Mouse (Mus musculus): Measurements from ENCODE around the gene A030003K21Rik. TPM values are rescaled to one million over a fixed set of nuclear protein-coding genes. Genes with fewer than 3 reads are reported as not detected.

Gene A030003K21Rik
- total and polyA plus RNA-seq, 3 experiments = not detected

DNA sequence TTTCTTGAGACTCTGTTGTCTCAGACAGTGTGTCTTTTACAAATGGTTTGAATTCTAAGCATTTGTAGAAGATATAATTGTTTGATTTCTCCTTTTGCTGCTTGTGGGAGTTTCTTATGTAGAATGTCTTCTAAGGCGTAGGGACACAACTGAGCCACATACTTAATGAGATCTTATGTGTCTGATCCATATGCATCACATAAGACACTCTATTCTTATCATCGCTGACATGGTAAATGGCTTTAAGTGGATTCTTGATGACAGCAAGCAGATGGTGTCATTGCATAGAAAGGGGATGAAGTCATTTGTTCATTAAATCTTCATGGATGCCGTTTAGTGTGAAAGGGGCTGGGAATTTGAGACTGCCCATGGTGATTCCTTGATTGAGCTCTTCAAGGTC is 37.3 kb downstream of the A030003K21Rik start:
- no peak for DNase-seq

DNA sequence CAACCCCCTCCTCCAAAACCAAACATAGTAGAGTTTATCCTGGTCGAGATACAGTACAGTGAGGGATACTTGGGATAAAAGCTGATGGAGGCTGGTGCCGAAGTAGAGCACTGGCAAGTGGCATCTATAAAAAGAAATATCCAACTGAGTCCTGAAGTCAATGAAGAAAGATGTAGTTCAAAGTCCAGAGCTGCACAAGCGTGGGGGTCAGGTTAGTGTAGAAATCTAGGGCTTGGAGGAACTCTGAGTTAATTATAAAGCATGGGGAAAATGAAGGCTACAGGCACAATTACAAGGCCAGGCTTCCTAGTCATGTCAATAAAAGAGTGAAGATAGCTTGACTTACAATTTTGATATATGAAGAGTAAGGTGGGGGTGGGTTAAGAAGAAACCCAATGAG is 42.0 kb downstream of the A030003K21Rik start:
- no peak for DNase-seq

DNA sequence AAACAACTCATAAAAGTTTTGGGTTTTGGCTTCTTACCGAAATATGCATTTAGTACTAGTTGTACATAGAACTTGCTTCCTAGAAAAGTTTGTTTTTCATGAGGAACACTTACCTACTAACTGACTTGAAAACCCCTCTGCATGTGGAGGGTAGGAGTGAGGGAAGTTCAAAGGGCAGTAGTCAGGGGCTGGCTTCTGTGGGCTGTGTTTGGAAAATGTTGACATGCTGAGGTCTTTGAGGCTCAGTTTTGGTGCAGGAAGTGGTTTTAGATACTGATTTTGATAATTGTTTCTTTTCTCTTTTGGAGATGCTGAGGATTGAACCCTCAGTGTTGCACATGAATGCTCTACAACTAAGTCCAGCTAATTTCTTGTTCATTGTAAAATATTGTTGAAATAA is 42.6 kb downstream of the A030003K21Rik start:
- no peak for DNase-seq

GRCm38 (mm10) chr1:82893269-82893668 is 49.9 kb downstream of the A030003K21Rik start:
- DNase-seq = no peak

Other genes with a start within 250 kb of the A030003K21Rik start
- gene Mff, start 218.5 kb downstream of the A030003K21Rik start, total RNA-seq (2021) = 100 to 1,000 TPM; 133 to 135 TPM
- gene Mff, start 218.5 kb downstream of the A030003K21Rik start, polyA plus RNA-seq (2012; rRNA removed) = 242 and 318 TPM in 2 replicates
- not detected for gene Tm4sf20, start 174.9 kb downstream of the A030003K21Rik start, total RNA-seq (2021)
- gene Tm4sf20, start 174.9 kb downstream of the A030003K21Rik start, polyA plus RNA-seq (2012; rRNA removed) = not detected in 2 replicates
- not detected for gene Gm47791, start 172.1 kb downstream of the A030003K21Rik start, total RNA-seq (2021)
- not detected in 2 replicates for gene Gm47791, start 172.1 kb downstream of the A030003K21Rik start, polyA plus RNA-seq (2012; rRNA removed)
- gene Agfg1, start 103.9 kb downstream of the A030003K21Rik start, total RNA-seq (2021) = 10 to 100 TPM; 52.7 to 54.5 TPM
- 25.7 and 33.3 TPM in 2 replicates for gene Agfg1, start 103.9 kb downstream of the A030003K21Rik start, polyA plus RNA-seq (2012; rRNA removed)
- not detected for gene A030005L19Rik, start 30.1 kb downstream of the A030003K21Rik start, total RNA-seq (2021)
- 0.13 and 0.38 TPM in 2 replicates for gene A030005L19Rik, start 30.1 kb downstream of the A030003K21Rik start, polyA plus RNA-seq (2012; rRNA removed)
- not detected for gene A030014E15Rik, start 18.5 kb downstream of the A030003K21Rik start, total RNA-seq (2021)
- gene A030014E15Rik, start 18.5 kb downstream of the A030003K21Rik start, polyA plus RNA-seq (2012; rRNA removed) = not detected in 2 replicates
- not detected for gene Gm6217, start 12.0 kb downstream of the A030003K21Rik start, total RNA-seq (2021)
- gene Gm6217, start 12.0 kb downstream of the A030003K21Rik start, polyA plus RNA-seq (2012; rRNA removed) = not detected in 2 replicates
- gene Gm7544, start 12.6 kb upstream of the A030003K21Rik start, total RNA-seq (2021) = not detected
- gene Gm7544, start 12.6 kb upstream of the A030003K21Rik start, polyA plus RNA-seq (2012; rRNA removed) = not detected in 2 replicates
- gene Gm47955, start 16.9 kb upstream of the A030003K21Rik start, total RNA-seq (2021) = not detected
- not detected in 2 replicates for gene Gm47955, start 16.9 kb upstream of the A030003K21Rik start, polyA plus RNA-seq (2012; rRNA removed)
- gene Gm47959, start 57.2 kb upstream of the A030003K21Rik start, total RNA-seq (2021) = not detected
- not detected in 2 replicates for gene Gm47959, start 57.2 kb upstream of the A030003K21Rik start, polyA plus RNA-seq (2012; rRNA removed)
- gene Slc19a3, start 95.1 kb upstream of the A030003K21Rik start, total RNA-seq (2021) = under 1 TPM; 0.14 to 0.26 TPM
- 0.15 and 0.25 TPM in 2 replicates for gene Slc19a3, start 95.1 kb upstream of the A030003K21Rik start, polyA plus RNA-seq (2012; rRNA removed)
- not detected for gene Krtap28-10, start 99.1 kb upstream of the A030003K21Rik start, total RNA-seq (2021)
- gene Krtap28-10, start 99.1 kb upstream of the A030003K21Rik start, polyA plus RNA-seq (2012; rRNA removed) = not detected in 2 replicates
- gene Gm47969, start 101.5 kb upstream of the A030003K21Rik start, total RNA-seq (2021) = not detected
- not detected in 2 replicates for gene Gm47969, start 101.5 kb upstream of the A030003K21Rik start, polyA plus RNA-seq (2012; rRNA removed)
- not detected for gene A030005K14Rik, start 116.0 kb upstream of the A030003K21Rik start, total RNA-seq (2021)
- gene A030005K14Rik, start 116.0 kb upstream of the A030003K21Rik start, polyA plus RNA-seq (2012; rRNA removed) = not detected in 2 replicates
- gene Krtap28-13, start 117.5 kb upstream of the A030003K21Rik start, total RNA-seq (2021) = not detected
- gene Krtap28-13, start 117.5 kb upstream of the A030003K21Rik start, polyA plus RNA-seq (2012; rRNA removed) = not detected in 2 replicates
- gene Ccl20, start 173.4 kb upstream of the A030003K21Rik start, total RNA-seq (2021) = not detected
- not detected in 2 replicates for gene Ccl20, start 173.4 kb upstream of the A030003K21Rik start, polyA plus RNA-seq (2012; rRNA removed)
- gene Daw1, start 216.4 kb upstream of the A030003K21Rik start, total RNA-seq (2021) = not detected
- not detected in 2 replicates for gene Daw1, start 216.4 kb upstream of the A030003K21Rik start, polyA plus RNA-seq (2012; rRNA removed)

All from adrenal gland, adult 2 months (tissue).